Mouse (Mus musculus) adrenal gland, postnatal 36 days (tissue): ENCODE results near the gene Nras. TPM values are rescaled to one million over a fixed set of nuclear protein-coding genes. Genes with fewer than 3 reads are reported as not detected.
A peak's percentile ranks its signal among the peaks of the same experiment; 100 is the strongest.

Experiments used
- DNase-seq, 2 experiments: peaks; one replicate each; pipeline ENCODE4 v3.0.0; 2021; ENCODE audit warnings: mixed read lengths in 1 of 2
- total RNA-seq, 2 experiments: library from RNA; stranded (reverse); gene quantifications; 2 replicates each; pipeline ENCODE4 v1.2.3; 2021

Nras gene
- total RNA-seq, 2 experiments from 2014 or later = 59.2 to 64.6 TPM

- DNase-seq = no peak
Measured at GRCm38 (mm10) chr3:103098662-103099061, 40.6 kb downstream of the Nras start.

- DNase-seq = no peak
Measured at GRCm38 (mm10) chr3:103099667-103100066, 41.6 kb downstream of the Nras start.

GRCm38 (mm10) chr3:103100735-103101134 lies 42.6 kb downstream of the Nras start:
- DNase-seq = no peak

GRCm38 (mm10) chr3:103101194-103101593 lies 43.1 kb downstream of the Nras start:
- DNase-seq = no peak

- peak; percentile 1 to 13 for DNase-seq
Measured at GRCm38 (mm10) chr3:103101909-103102308, 43.8 kb downstream of the Nras start.

- DNase-seq = peak; percentile 96
Measured at GRCm38 (mm10) chr3:103102454-103103390, 44.6 kb downstream of the Nras start, which contains the start of gene Dennd2c. Gene Dennd2c (plus strand): TSS chr3:103102604.

GRCm38 (mm10) chr3:103107565-103108240 lies 49.6 kb downstream of the Nras start:
- no peak for DNase-seq

- no peak for DNase-seq
Measured at GRCm38 (mm10) chr3:103112216-103112615, 54.1 kb downstream of the Nras start.

Other genes with a start within 250 kb of the Nras start
- not detected for gene Sycp1, start 122.2 kb upstream of the Nras start, total RNA-seq
- gene Nr1h5, start 94.2 kb upstream of the Nras start, total RNA-seq = not detected
- gene Sike1, start 62.6 kb upstream of the Nras start, total RNA-seq = 10 to 100 TPM; 71.7 to 74.6 TPM
- gene Csde1, start 37.9 kb upstream of the Nras start, total RNA-seq = 100 to 1,000 TPM; 398 to 439 TPM
- gene Ampd1, start 15.7 kb downstream of the Nras start, total RNA-seq = not detected
- gene Dennd2c, start 44.3 kb downstream of the Nras start, total RNA-seq = 1 to 10 TPM; 1.5 to 1.7 TPM
- 10 to 100 TPM; 55.9 to 56.4 TPM for gene Bcas2, start 113.4 kb downstream of the Nras start, total RNA-seq
- gene Trim33, start 221.0 kb downstream of the Nras start, total RNA-seq = 10 to 100 TPM; 33.5 to 43.5 TPM